Mouse (Mus musculus) hindbrain, embryonic 13.5 days (tissue): ENCODE data around the gene Mtf1. TPM values are rescaled to one million over a fixed set of nuclear protein-coding genes. Genes with fewer than 3 reads are reported as not detected.
A peak's percentile ranks its signal among the peaks of the same experiment; 100 is the strongest.

Experiments
- ATAC-seq: fragments of 200-750 bp; cut with Nextera tagmentation; 2 replicates; pipeline ENCODE4 v1.8.0; 2017; ENCODE audit warnings: moderate TSS enrichment; ENCODE audit not compliant: low FRiP score
- H3K27ac ChIP-seq: fragments of 300-500 bp; sonication (generic); 2 replicates; pipeline ENCODE4 v1.5.1; 2015; ENCODE audit warnings: inconsistent platforms, mild to moderate bottlenecking, moderate library complexity
- H3K27me3 ChIP-seq: fragments of 300-500 bp; sonication (generic); 2 replicates; pipeline ENCODE4 v1.6.1; 2015; ENCODE audit warnings: mild to moderate bottlenecking, inconsistent platforms
- H3K36me3 ChIP-seq: fragments of 300-500 bp; sonication (generic); 2 replicates; pipeline ENCODE4 v1.6.1; 2015; ENCODE audit warnings: mild to moderate bottlenecking, inconsistent platforms
- H3K4me1 ChIP-seq: fragments of 300-500 bp; sonication (generic); replicated peaks from 2 replicates; pipeline ENCODE4 v1.6.1; 2015; ENCODE audit warnings: inconsistent platforms
- H3K4me2 ChIP-seq: fragments of 300-500 bp; sonication (generic); 2 replicates; pipeline ENCODE4 v1.6.1; 2015; ENCODE audit warnings: inconsistent platforms, mild to moderate bottlenecking, moderate library complexity
- H3K4me3 ChIP-seq: fragments of 300-500 bp; sonication (generic); 2 replicates; pipeline ENCODE4 v1.5.1; 2015; ENCODE audit warnings: mild to moderate bottlenecking, inconsistent platforms
- H3K9ac ChIP-seq: fragments of 300-500 bp; sonication (generic); 2 replicates; pipeline ENCODE4 v1.6.1; 2015; ENCODE audit warnings: mild to moderate bottlenecking, inconsistent platforms
- H3K9me3 ChIP-seq: fragments of 300-500 bp; sonication (generic); 2 replicates; pipeline ENCODE4 v1.6.1; 2016; ENCODE audit warnings: inconsistent platforms
- WGBS: fragments of 180-500 bp; shearing (Covaris S2); methylation state at CpG from one replicate; pipeline ENCODE4 v1.1.7; 2015; 5-methylcytosine and 5-hydroxymethylcytosine counted together
- polyA plus RNA-seq: library from polyadenylated mRNA; unstranded; fragments of >200 nt; fragmentation: Nextera tagmentation; extraction: Ambion mirVana; gene quantifications from 2 replicates; pipeline ENCODE4 v1.2.1, GENCODE M21; 2015

Gene Mtf1
- polyA plus RNA-seq, 1 experiment from 2014 or later: 13.5 TPM

GRCm38 (mm10) chr4:124809136-124809883 lies 7.4 kb downstream of the Mtf1 start:
- ATAC-seq: no peak
- H3K4me1 ChIP-seq: peaks cover 33% of the 10 kb centered on the region
- H3K36me3 ChIP-seq: peaks cover 53% of the 10 kb centered on the region
- H3K27ac ChIP-seq: no peak overlapping the region
- no peak overlapping the region for H3K4me2 ChIP-seq
- H3K9ac ChIP-seq: no peak overlapping the region
- WGBS: 89% methylated on average over 9 of the region's 9 CpGs
- H3K9me3 ChIP-seq: no peaks in the 10 kb centered on the region
- H3K27me3 ChIP-seq: no peaks in the 10 kb centered on the region
- no peak overlapping the region for H3K4me3 ChIP-seq

- no peaks in the 10 kb centered on the region for H3K9me3 ChIP-seq
- H3K4me3 ChIP-seq: no peak overlapping the region
- H3K4me1 ChIP-seq: peaks cover 33% of the 10 kb centered on the region
- no peaks in the 10 kb centered on the region for H3K27me3 ChIP-seq
- no peak overlapping the region for H3K27ac ChIP-seq
- H3K4me2 ChIP-seq: no peak overlapping the region
- H3K9ac ChIP-seq: no peak overlapping the region
- ATAC-seq: no peak
- peaks cover 46% of the 10 kb centered on the region for H3K36me3 ChIP-seq
- WGBS: 94% methylated on average over 7 of the region's 7 CpGs
Observed at GRCm38 (mm10) chr4:124810056-124810455, 8.2 kb downstream of the Mtf1 start.

DNA sequence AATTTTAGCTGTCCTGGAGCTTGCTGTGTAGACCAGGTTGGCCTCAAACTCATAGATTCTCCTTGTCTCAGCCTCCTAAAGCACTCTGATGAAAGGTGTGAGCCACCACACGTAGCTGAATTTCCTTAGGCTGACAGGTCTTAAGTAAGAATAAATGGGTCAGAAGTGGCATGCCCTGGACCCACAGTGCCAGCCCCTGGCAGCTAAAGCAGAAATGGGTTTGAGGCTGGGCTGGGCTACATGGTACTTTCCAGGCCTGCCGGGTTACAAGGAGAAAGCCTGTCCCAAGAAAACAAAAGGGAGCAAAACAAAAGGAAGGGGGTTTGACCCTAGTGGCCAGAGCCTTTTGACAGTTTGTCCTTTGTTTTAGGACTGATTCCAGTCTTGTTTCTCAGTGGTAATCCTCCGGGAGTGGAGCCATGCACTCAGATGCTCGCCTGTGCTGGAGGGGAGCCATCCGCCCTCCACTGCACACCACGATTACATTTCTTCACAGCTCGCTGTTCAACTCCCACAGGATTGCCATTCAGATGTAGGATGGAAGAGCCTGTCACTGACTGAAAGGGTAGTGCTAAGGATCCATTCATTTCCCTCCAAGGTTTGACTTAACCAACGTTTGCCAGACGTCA lies 9.6 kb downstream of the Mtf1 start:
- Histone ChIP-seq H3K27ac (peak overlapping the region; percentile 41), H3K9me3 (no peaks in the 10 kb centered on the region), H3K4me2 (no peak overlapping the region), H3K36me3 (peaks cover 39% of the 10 kb centered on the region), H3K4me1 (peaks cover 33% of the 10 kb centered on the region), H3K27me3 (no peaks in the 10 kb centered on the region), H3K9ac (peak overlapping the region; percentile 53), H3K4me3 (no peak overlapping the region)
- ATAC-seq: no peak
- 14% methylated on average over 9 of the region's 9 CpGs for WGBS

GRCm38 (mm10) chr4:124815901-124816300 lies 14.0 kb downstream of the Mtf1 start:
- H3K9me3 ChIP-seq: no peaks in the 10 kb centered on the region
- H3K4me3 ChIP-seq: no peak overlapping the region
- no peak overlapping the region for H3K27ac ChIP-seq
- peaks cover 23% of the 10 kb centered on the region for H3K4me1 ChIP-seq
- H3K9ac ChIP-seq: no peak overlapping the region
- WGBS: 92% methylated on average over 11 of the region's 11 CpGs
- H3K4me2 ChIP-seq: no peak overlapping the region
- no peaks in the 10 kb centered on the region for H3K27me3 ChIP-seq
- peaks cover 26% of the 10 kb centered on the region for H3K36me3 ChIP-seq
- no peak for ATAC-seq

GRCm38 (mm10) chr4:124817803-124818202 lies 15.9 kb downstream of the Mtf1 start:
- H3K9me3 ChIP-seq: no peaks in the 10 kb centered on the region
- no peaks in the 10 kb centered on the region for H3K27me3 ChIP-seq
- ATAC-seq: 0 out of 2 replicates have a peak, but pooled peaks have one; percentile 21
- no peak overlapping the region; the same call in 1 of the 2 replicates for H3K9ac ChIP-seq
- no peak overlapping the region for H3K27ac ChIP-seq
- H3K4me2 ChIP-seq: no peak overlapping the region
- H3K36me3 ChIP-seq: peaks cover 37% of the 10 kb centered on the region
- WGBS: 29% methylated on average over 6 of the region's 6 CpGs
- peaks cover 12% of the 10 kb centered on the region for H3K4me1 ChIP-seq
- no peak overlapping the region for H3K4me3 ChIP-seq

DNA sequence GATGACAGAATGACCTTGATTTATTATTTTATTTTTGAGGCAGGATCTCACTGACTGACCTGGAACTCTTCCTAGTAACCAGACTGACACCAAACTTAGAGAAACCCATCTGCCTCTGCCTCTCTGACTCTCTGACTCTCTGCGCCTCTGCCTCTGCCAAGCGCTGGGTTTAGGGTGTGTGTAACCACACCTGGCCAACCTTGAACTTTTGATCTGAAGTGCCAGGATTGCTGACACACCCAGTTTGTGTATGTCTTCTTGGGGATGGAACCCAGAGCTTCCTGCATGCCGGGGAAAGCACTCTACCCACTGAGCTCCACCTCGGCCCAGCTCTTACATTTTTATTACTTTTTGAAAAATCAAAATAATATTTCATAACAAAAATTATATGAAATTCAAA lies 16.9 kb downstream of the Mtf1 start:
- ATAC-seq: no peak
- Histone ChIP-seq H3K4me2 (no peak overlapping the region), H3K4me1 (peaks cover 12% of the 10 kb centered on the region), H3K27ac (no peak overlapping the region), H3K9me3 (no peaks in the 10 kb centered on the region), H3K27me3 (no peaks in the 10 kb centered on the region), H3K4me3 (no peak overlapping the region), H3K9ac (no peak overlapping the region), H3K36me3 (peaks cover 45% of the 10 kb centered on the region)
- 97% methylated on average over 4 of the region's 4 CpGs for WGBS

- Histone ChIP-seq H3K27ac (no peak overlapping the region), H3K4me3 (no peak overlapping the region), H3K9ac (no peak overlapping the region), H3K4me1 (no peaks in the 10 kb centered on the region), H3K36me3 (peaks cover 86% of the 10 kb centered on the region), H3K9me3 (no peaks in the 10 kb centered on the region), H3K27me3 (no peaks in the 10 kb centered on the region), H3K4me2 (no peak overlapping the region)
- ATAC-seq: no peak
- 95% methylated on average over 6 of the region's 6 CpGs for WGBS
Observed at GRCm38 (mm10) chr4:124824967-124825366, 23.1 kb downstream of the Mtf1 start.

DNA sequence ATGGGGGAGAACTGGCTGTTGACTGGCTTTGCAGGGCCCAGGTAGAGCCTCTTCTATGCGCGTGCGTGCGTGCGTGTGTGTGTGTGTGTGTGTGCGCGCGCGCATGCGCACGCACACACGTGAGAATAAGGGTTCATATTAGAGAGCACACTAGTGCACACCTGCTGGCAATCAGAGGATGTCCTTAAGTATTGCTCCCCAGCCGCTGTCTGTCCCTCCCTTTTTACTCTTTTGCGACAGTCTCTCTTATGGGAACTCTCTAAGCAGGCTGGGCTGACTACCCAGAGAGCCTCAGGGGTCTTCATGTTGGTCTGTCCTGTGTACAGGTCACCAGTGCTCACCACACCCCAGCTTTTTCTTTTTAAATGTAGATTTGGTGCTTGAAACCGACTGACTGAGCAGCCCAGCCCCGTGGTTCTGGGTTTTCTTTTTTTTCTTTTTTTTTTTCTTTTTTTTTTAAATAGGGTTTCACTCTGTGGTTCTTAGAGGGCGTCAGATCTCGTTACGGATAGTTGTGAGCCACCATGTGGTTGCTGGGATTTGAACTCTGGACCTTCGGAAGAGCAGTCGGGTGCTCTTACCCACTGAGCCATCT lies 23.6 kb downstream of the Mtf1 start:
- no peaks in the 10 kb centered on the region for H3K4me1 ChIP-seq
- no peaks in the 10 kb centered on the region for H3K27me3 ChIP-seq
- no peaks in the 10 kb centered on the region for H3K9me3 ChIP-seq
- H3K9ac ChIP-seq: no peak overlapping the region
- H3K4me3 ChIP-seq: no peak overlapping the region
- WGBS: 98% methylated on average over 21 of the region's 21 CpGs
- peaks cover 87% of the 10 kb centered on the region for H3K36me3 ChIP-seq
- no peak overlapping the region for H3K4me2 ChIP-seq
- no peak for ATAC-seq
- H3K27ac ChIP-seq: no peak overlapping the region

GRCm38 (mm10) chr4:124829671-124830070 lies 27.8 kb downstream of the Mtf1 start:
- Histone ChIP-seq H3K4me3 (no peak overlapping the region), H3K27me3 (no peaks in the 10 kb centered on the region), H3K4me1 (no peaks in the 10 kb centered on the region), H3K4me2 (no peak overlapping the region), H3K36me3 (peaks cover 83% of the 10 kb centered on the region), H3K9ac (no peak overlapping the region), H3K27ac (no peak overlapping the region), H3K9me3 (no peaks in the 10 kb centered on the region)
- WGBS: 88% methylated on average over 5 of the region's 5 CpGs
- ATAC-seq: no peak

- H3K27ac ChIP-seq: no peak overlapping the region
- ATAC-seq: no peak
- whole genome bisulfite sequencing: 97% methylated on average over 10 of the region's 10 CpGs
- no peaks in the 10 kb centered on the region for H3K27me3 ChIP-seq
- no peaks in the 10 kb centered on the region for H3K4me1 ChIP-seq
- no peak overlapping the region for H3K4me3 ChIP-seq
- H3K4me2 ChIP-seq: no peak overlapping the region
- H3K9me3 ChIP-seq: no peaks in the 10 kb centered on the region
- H3K36me3 ChIP-seq: peaks cover 76% of the 10 kb centered on the region
- no peak overlapping the region for H3K9ac ChIP-seq
Observed at GRCm38 (mm10) chr4:124832796-124833195, 30.9 kb downstream of the Mtf1 start.

DNA sequence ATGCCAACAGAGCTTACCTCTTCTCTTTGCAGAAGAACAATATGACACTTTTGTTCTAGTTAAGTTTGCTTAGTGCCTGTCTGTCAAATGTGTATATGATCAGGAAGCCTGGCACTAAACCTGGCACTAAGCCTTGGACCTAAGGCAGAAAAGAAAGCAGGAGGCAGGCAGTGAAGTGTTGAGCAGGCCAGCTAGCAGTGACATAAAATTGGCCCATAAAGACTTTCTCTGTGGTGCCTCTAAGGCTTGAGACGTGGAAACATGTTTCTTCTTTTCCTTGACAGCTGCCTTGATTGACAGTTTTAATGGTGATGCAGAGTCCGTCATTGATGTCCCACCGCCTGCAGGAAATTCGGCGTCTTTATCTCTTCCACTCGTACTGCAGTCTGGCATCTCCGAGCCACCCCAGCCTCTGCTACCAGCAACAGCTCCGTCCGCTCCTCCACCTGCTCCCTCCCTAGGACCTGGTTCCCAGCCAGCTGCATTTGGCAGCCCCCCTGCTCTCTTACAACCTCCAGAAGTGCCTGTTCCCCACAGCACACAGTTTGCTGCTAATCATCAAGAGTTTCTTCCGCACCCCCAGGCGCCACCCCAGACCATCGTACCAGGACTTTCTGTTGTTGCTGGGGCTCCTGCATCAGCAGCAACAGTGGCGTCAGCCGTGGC lies 36.3 kb downstream of the Mtf1 start:
- Histone ChIP-seq H3K9ac (no peak overlapping the region), H3K4me3 (no peak overlapping the region), H3K4me1 (no peaks in the 10 kb centered on the region), H3K27me3 (no peaks in the 10 kb centered on the region), H3K27ac (no peak overlapping the region), H3K9me3 (no peaks in the 10 kb centered on the region), H3K36me3 (peaks cover 74% of the 10 kb centered on the region), H3K4me2 (no peak overlapping the region)
- ATAC-seq: no peak
- 87% methylated on average over 14 of the region's 14 CpGs for WGBS

DNA sequence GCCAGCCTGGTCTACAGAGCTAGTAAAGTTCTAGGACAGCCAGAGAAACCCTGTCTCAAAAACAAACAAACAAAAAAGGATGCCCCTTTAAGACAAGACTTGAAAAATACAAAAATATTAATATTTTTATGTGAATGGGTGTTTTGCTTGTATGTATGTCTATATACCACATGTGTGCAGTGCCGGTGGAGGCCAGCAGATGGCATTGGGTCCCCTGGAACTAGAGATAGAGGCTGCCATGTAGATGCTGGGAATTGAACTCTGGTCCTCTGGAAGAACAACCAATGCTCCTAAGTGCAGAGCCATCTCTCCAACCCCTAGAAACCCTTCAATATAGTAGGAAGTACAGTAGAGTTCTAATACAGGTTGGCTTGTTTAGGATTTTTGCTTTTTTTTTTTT lies 39.1 kb downstream of the Mtf1 start:
- Histone ChIP-seq H3K4me2 (no peak overlapping the region), H3K9ac (no peak overlapping the region), H3K4me3 (no peak overlapping the region), H3K27ac (no peak overlapping the region), H3K27me3 (no peaks in the 10 kb centered on the region), H3K36me3 (peaks cover 71% of the 10 kb centered on the region), H3K4me1 (no peaks in the 10 kb centered on the region; the same call in 1 of the 2 replicates), H3K9me3 (no peaks in the 10 kb centered on the region)
- no peak for ATAC-seq
- WGBS: 97% methylated on average over 1 of the region's 1 CpGs
